Mouse (Mus musculus) midbrain, embryonic 14.5 days (tissue): Measurements from ENCODE around the gene Uba6. TPM values are rescaled to one million over a fixed set of nuclear protein-coding genes. Genes with fewer than 3 reads are reported as not detected.

Experiments
- ATAC-seq: fragments of 200-750 bp; cut with Nextera tagmentation; 2 replicates; pipeline ENCODE4 v1.8.0; 2017; ENCODE audit warnings: moderate number of reproducible peaks, moderate library complexity; ENCODE audit not compliant: low FRiP score, low TSS enrichment
- DNase-seq: peaks from one replicate; pipeline ENCODE4 v3.0.0-alpha.2; 2015
- H3K27ac ChIP-seq: fragments of 300-500 bp; sonication (generic); replicated peaks from 2 replicates; pipeline ENCODE4 v1.5.1; 2014; ENCODE audit warnings: mild to moderate bottlenecking, low read depth, low read length, moderate library complexity
- H3K27me3 ChIP-seq: fragments of 300-500 bp; sonication (generic); 2 replicates; pipeline ENCODE4 v1.6.1; 2014; ENCODE audit warnings: low read length, control low read depth, mixed read lengths; ENCODE audit not compliant: control insufficient read depth, insufficient read depth
- H3K36me3 ChIP-seq: fragments of 300-500 bp; sonication (generic); 2 replicates; pipeline ENCODE4 v1.6.1; 2014; ENCODE audit warnings: low read length, control low read depth; ENCODE audit not compliant: control insufficient read depth, insufficient read depth
- H3K4me1 ChIP-seq: fragments of 300-500 bp; sonication (generic); 2 replicates; pipeline ENCODE4 v1.6.1; 2014; ENCODE audit warnings: mild to moderate bottlenecking, antibody characterized with exemption, low read length, control low read depth; ENCODE audit not compliant: control insufficient read depth, insufficient read depth
- H3K4me2 ChIP-seq: fragments of 300-500 bp; sonication (generic); 2 replicates; pipeline ENCODE4 v1.6.1; 2014; ENCODE audit warnings: mild to moderate bottlenecking, low read length, moderate library complexity
- H3K4me3 ChIP-seq: fragments of 300-500 bp; sonication (generic); replicated peaks from 2 replicates; pipeline ENCODE4 v1.5.1; 2014; ENCODE audit warnings: low read depth, low read length
- H3K9ac ChIP-seq: fragments of 300-500 bp; sonication (generic); replicated peaks from 2 replicates; pipeline ENCODE4 v1.6.1; 2014; ENCODE audit warnings: mild to moderate bottlenecking, low read length, moderate library complexity
- H3K9me3 ChIP-seq: fragments of 300-500 bp; sonication (generic); 2 replicates; pipeline ENCODE4 v1.6.1; 2016; ENCODE audit warnings: low read length, control low read depth, mixed read lengths; ENCODE audit not compliant: control insufficient read depth
- WGBS: fragments of 180-500 bp; shearing (Covaris S2); extraction: QIAGEN DNeasy Blood & Tissue Kit; methylation state at CpG from one replicate; pipeline ENCODE4 v1.1.7; 2014; 5-methylcytosine and 5-hydroxymethylcytosine counted together
- polyA plus RNA-seq: library from polyadenylated mRNA; unstranded; fragments of >200 nt; fragmentation: Nextera tagmentation; extraction: Ambion mirVana; gene quantifications from 2 replicates; pipeline ENCODE4 v1.2.1, GENCODE M21; 2014

Uba6 gene
- polyA plus RNA-seq, 1 experiment from 2014 or later: 20.2 TPM

DNA sequence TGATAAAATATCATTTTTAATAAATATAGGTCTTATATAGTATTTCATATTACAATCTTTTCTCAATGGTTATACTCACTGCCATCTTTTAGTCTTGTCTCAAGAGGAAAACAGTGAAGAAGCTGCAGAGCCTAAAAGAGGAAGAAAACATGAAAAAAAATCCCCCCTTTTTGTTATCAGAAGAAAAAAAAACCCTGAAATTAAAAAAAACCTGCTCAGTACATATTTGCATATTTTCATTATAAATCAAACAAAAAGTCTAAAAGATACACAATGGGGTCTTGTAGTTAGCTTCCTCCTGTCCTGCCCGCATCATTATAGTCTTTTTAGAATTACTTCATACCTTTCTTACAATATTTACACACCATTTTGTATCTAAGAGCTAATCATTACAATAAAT, 43.9 kb downstream of the Uba6 start:
- Histone ChIP-seq H3K27me3 (no peaks in the 10 kb centered on the region), H3K4me1 (no peaks in the 10 kb centered on the region), H3K4me3 (no peak overlapping the region), H3K4me2 (no peak overlapping the region), H3K9ac (no peak overlapping the region), H3K9me3 (no peaks in the 10 kb centered on the region), H3K27ac (no peak overlapping the region), H3K36me3 (peaks cover 46% of the 10 kb centered on the region)
- ATAC-seq: no peak
- no peak for DNase-seq
- WGBS: 96% methylated on average over 1 of the region's 1 CpGs

DNA sequence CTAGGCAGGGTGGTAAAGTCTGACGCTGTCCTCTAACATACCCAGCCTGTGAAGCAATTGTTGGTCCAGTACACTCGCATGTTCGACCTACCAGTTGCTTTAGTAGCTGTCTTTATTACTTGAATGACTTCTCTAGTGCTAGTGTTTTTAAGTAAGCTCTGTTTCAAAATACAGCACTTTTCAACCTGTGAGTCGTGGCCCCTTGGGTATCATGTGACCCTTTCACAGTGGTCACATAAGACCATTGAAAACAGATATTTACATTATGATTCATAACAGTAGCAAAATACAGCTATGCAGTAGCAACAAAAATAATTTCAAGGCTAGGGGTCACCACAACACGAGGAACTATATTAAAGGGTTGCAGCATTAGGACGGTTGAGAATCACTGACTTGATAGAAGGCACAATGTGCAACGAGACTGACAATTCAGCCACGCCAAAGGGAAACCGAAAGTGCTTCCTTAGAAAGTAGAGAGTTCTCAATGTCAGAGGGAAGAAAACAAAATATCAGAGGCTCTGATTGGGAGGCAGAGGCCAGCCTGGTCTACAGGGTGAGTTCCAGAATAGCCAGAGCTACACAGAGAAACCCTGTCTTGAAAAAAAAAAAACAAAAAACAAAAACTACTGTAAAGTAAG, 54.0 kb downstream of the Uba6 start:
- Histone ChIP-seq H3K4me3 (no peak overlapping the region), H3K9me3 (no peaks in the 10 kb centered on the region), H3K9ac (no peak overlapping the region), H3K27me3 (no peaks in the 10 kb centered on the region), H3K27ac (no peak overlapping the region), H3K4me1 (no peaks in the 10 kb centered on the region), H3K4me2 (no peak overlapping the region), H3K36me3 (peaks cover 41% of the 10 kb centered on the region)
- WGBS: 93% methylated on average over 9 of the region's 9 CpGs
- ATAC-seq: no peak
- no peak for DNase-seq

DNA sequence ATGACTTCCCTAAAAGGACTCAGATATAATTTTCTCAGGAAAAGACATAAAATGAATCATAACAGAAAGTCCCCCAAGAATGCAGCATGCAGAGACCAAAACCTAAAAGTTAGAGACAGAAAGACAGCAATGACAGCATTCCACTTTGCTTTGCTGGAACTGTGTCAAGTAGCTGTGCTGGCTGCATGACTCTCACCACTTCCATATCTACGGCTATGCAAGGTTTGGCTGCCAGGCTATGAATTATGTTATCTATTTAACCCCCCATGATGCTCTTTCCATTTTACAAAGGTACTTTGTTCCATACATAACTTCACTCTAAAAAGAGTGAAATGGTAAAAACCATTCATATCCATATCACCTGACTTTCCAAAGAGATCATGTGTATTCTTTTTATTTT, 58.6 kb downstream of the Uba6 start:
- Histone ChIP-seq H3K9me3 (no peaks in the 10 kb centered on the region), H3K27ac (no peak overlapping the region), H3K9ac (no peak overlapping the region), H3K27me3 (no peaks in the 10 kb centered on the region), H3K4me3 (no peak overlapping the region), H3K4me1 (no peaks in the 10 kb centered on the region), H3K36me3 (peaks cover 38% of the 10 kb centered on the region), H3K4me2 (no peak overlapping the region)
- no peak for DNase-seq
- ATAC-seq: no peak
- WGBS: 86% methylated on average over 1 of the region's 1 CpGs

DNA sequence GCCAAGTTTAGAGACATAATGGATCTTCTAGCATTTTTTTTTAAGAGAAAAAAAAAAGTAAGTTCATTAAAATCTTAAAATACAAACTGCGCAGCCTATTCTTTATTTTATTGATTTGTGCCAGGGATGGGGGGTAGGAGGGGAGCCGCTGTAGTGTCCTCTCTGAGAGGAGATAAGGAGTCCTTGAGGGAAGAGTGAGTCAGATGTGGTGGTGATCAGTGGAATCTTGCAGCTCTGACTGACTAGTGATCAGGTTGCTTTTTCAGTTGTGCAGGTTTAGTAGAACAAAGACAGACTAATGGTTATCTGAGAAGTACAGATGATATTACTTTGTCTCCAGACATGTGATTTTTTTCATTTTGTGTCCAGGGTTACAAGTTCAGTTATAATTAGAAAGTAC, 59.6 kb downstream of the Uba6 start:
- no peak overlapping the region for H3K9ac ChIP-seq
- peaks cover 31% of the 10 kb centered on the region for H3K36me3 ChIP-seq
- no peaks in the 10 kb centered on the region for H3K27me3 ChIP-seq
- WGBS: 98% methylated on average over 2 of the region's 2 CpGs
- ATAC-seq: no peak
- no peaks in the 10 kb centered on the region for H3K9me3 ChIP-seq
- no peaks in the 10 kb centered on the region for H3K4me1 ChIP-seq
- no peak for DNase-seq
- H3K4me2 ChIP-seq: no peak overlapping the region
- no peak overlapping the region for H3K27ac ChIP-seq
- no peak overlapping the region for H3K4me3 ChIP-seq

DNA sequence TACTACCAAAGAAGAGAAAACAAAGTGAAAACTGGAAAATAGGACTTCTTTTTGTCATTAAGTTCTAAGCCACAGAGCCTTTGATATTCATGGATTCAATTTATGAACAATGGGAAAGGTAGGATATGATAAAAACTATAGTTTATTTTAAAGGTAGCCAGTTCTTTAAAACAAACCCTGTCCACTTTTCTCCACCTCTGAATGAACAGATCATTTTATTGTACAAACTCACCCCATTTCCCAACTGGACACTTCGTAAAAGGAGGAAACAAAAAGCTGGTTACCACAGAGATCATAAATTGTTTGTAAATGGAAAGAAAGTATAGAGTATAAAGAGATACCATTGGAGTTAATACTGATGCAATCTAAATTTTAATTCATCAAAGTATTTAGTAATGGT, 61.5 kb downstream of the Uba6 start:
- no peak overlapping the region for H3K4me2 ChIP-seq
- no peak for ATAC-seq
- peaks cover 32% of the 10 kb centered on the region for H3K36me3 ChIP-seq
- no peaks in the 10 kb centered on the region for H3K27me3 ChIP-seq
- no peak overlapping the region for H3K4me3 ChIP-seq
- no peak overlapping the region for H3K27ac ChIP-seq
- H3K9me3 ChIP-seq: no peaks in the 10 kb centered on the region
- WGBS: 96% methylated on average over 1 of the region's 1 CpGs
- no peak overlapping the region for H3K9ac ChIP-seq
- no peaks in the 10 kb centered on the region for H3K4me1 ChIP-seq
- DNase-seq: no peak

DNA sequence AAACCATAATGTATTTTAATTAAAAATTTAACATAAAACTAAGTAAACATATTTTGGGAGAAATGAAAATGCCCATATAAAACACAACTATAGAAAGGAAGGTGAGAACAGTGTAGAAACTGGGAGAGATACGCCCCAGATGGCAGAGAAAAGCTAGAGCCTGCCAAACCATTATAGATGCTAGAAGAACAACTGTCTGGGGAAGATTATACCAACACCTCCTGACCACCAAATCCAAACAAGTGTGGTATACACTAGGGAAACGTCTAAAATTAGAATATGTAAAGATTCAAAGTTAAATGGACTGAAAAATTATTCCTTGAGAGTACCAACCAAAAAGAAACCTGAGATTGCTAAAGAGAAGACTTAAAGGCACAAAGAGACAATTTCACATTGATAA, 66.0 kb downstream of the Uba6 start:
- H3K36me3 ChIP-seq: peaks cover 16% of the 10 kb centered on the region
- no peak overlapping the region for H3K4me3 ChIP-seq
- no peak overlapping the region for H3K27ac ChIP-seq
- no peaks in the 10 kb centered on the region for H3K27me3 ChIP-seq
- WGBS: 85% methylated on average over 2 of the region's 2 CpGs
- H3K4me2 ChIP-seq: no peak overlapping the region
- H3K9ac ChIP-seq: no peak overlapping the region
- H3K4me1 ChIP-seq: no peaks in the 10 kb centered on the region
- H3K9me3 ChIP-seq: no peaks in the 10 kb centered on the region
- DNase-seq: no peak
- ATAC-seq: no peak

DNA sequence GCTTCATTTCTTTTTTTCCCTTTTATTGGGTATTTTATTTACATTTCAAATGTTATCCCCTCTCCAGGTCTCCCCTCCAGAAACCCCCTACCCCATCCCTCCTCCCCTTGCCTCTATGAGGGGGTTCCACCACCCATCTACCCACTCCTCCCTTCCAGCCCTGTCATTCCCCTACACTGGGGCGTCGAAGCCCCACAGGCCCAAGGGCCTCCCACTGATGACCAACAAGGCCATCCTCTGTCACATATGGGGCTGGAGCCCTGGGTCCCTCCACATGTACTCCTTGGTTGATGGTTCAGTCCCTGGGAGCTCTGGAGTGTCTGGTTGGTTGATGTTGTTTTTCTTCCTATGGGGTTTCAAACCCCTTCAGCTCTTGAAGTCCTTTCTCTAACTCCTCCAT, 70.4 kb downstream of the Uba6 start:
- no peak for DNase-seq

DNA sequence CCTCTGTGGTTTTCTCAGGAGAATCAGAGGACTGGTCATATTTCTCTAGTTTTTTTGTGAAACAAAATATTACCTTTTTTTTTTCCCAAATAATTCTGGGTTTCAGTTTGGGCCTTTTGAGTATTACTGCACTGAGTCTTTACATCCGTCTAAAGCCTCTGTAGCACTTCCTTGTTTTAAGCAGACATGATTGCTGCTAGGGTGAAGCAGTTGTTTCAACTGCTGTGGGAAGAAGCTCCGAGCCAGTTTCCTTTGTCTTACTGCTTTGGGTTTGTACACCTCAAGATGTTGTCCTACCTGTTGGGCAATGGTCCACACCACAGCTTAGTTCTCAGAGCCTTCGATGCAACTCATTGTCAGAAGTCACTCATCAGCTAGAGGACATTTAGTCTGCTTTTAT, 72.0 kb downstream of the Uba6 start:
- no peak for DNase-seq
- no peaks in the 10 kb centered on the region for H3K36me3 ChIP-seq
- H3K27ac ChIP-seq: no peak overlapping the region
- no peak overlapping the region for H3K9ac ChIP-seq
- no peaks in the 10 kb centered on the region for H3K4me1 ChIP-seq
- no peaks in the 10 kb centered on the region for H3K27me3 ChIP-seq
- WGBS: 84% methylated on average over 3 of the region's 3 CpGs
- H3K4me3 ChIP-seq: no peak overlapping the region
- no peak overlapping the region for H3K4me2 ChIP-seq
- no peaks in the 10 kb centered on the region for H3K9me3 ChIP-seq
- no peak for ATAC-seq

More for the DNA sequence above, 70.4 kb downstream of the Uba6 start:
- H3K9me3 ChIP-seq: no peaks in the 10 kb centered on the region
- no peak overlapping the region for H3K9ac ChIP-seq
- no peak overlapping the region for H3K27ac ChIP-seq
- H3K4me3 ChIP-seq: no peak overlapping the region
- no peaks in the 10 kb centered on the region for H3K27me3 ChIP-seq
- ATAC-seq: no peak
- 93% methylated on average over 2 of the region's 2 CpGs for WGBS
- no peak overlapping the region for H3K4me2 ChIP-seq
- H3K36me3 ChIP-seq: no peaks in the 10 kb centered on the region
- no peaks in the 10 kb centered on the region for H3K4me1 ChIP-seq

DNA sequence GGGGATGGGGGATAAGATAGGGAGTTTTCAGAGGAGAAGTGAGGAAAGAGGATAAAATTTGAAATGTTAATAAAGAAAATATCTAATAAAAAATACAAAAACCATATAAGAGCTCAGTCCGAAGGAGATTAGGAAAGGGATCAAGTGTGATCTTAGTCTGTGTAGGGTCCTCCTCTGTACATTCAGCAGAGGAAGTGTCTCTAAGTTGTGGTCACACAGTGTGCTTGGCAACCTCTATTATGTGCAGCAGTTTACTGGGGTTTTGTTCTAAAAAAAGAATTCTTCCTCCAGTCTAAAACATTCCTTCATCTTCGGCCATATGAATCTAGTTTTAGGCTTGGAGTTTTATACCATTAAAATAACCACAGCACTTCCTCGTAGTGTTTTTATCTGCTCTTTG, 73.6 kb downstream of the Uba6 start:
- Histone ChIP-seq H3K36me3 (no peaks in the 10 kb centered on the region), H3K27ac (no peak overlapping the region), H3K4me2 (no peak overlapping the region), H3K4me1 (no peaks in the 10 kb centered on the region), H3K4me3 (no peak overlapping the region), H3K9me3 (no peaks in the 10 kb centered on the region), H3K27me3 (no peaks in the 10 kb centered on the region), H3K9ac (no peak overlapping the region)
- WGBS: 83% methylated on average over 3 of the region's 3 CpGs
- no peak for ATAC-seq
- no peak for DNase-seq
